Mouse (Mus musculus) thymus, postnatal 0 days (tissue): ENCODE measurements around the gene Nrxn2. TPM values are rescaled to one million over a fixed set of nuclear protein-coding genes. Genes with fewer than 3 reads are reported as not detected.

ENCODE experiments used
- DNase-seq: peaks from one replicate; pipeline ENCODE4 v3.0.0-alpha.2; 2015; ENCODE audit warnings: low spot score
- polyA plus RNA-seq: library from polyadenylated mRNA; unstranded; fragments of >200 nt; fragmentation: Nextera tagmentation; extraction: Ambion mirVana; gene quantifications from 2 replicates; pipeline ENCODE4 v1.2.1, GENCODE M21; 2015

The Nrxn2 gene
- polyA plus RNA-seq, 1 experiment from 2014 or later, result 0.10 TPM

GRCm38 (mm10) chr19:6390251-6390650, 28.3 kb upstream of the Nrxn2 start:
- no peak for DNase-seq

- peak; percentile 43 for DNase-seq
These were observed 25.7 kb upstream of the Nrxn2 start for GRCm38 (mm10) chr19:6392743-6393393.

GRCm38 (mm10) chr19:6393637-6394036, 24.9 kb upstream of the Nrxn2 start:
- DNase-seq, result no peak

GRCm38 (mm10) chr19:6396237-6396636, 22.3 kb upstream of the Nrxn2 start:
- no peak for DNase-seq

GRCm38 (mm10) chr19:6397582-6398249, 20.8 kb upstream of the Nrxn2 start:
- DNase-seq, result no peak

GRCm38 (mm10) chr19:6398447-6399284, 19.9 kb upstream of the Nrxn2 start:
- DNase-seq, result peak; percentile 91

- DNase-seq, result peak; percentile 95
These were observed 19.0 kb upstream of the Nrxn2 start, which contains the start of gene Rasgrp2 for GRCm38 (mm10) chr19:6399285-6400095. TSS of gene Rasgrp2 (plus strand) at chr19:6399340.

GRCm38 (mm10) chr19:6400096-6401086, 18.1 kb upstream of the Nrxn2 start:
- DNase-seq, result peak; percentile 77

- DNase-seq, result peak; percentile 84
These were observed 17.3 kb upstream of the Nrxn2 start for GRCm38 (mm10) chr19:6401131-6401815.

- DNase-seq, result no peak
These were observed 16.6 kb upstream of the Nrxn2 start for GRCm38 (mm10) chr19:6401951-6402350.

- DNase-seq, result no peak
These were observed 14.7 kb upstream of the Nrxn2 start for GRCm38 (mm10) chr19:6403869-6404268.

- no peak for DNase-seq
These were observed 13.1 kb upstream of the Nrxn2 start for GRCm38 (mm10) chr19:6405433-6405832.

- no peak for DNase-seq
These were observed 11.4 kb upstream of the Nrxn2 start for GRCm38 (mm10) chr19:6407109-6407508.

- no peak for DNase-seq
These were observed 10.6 kb upstream of the Nrxn2 start for GRCm38 (mm10) chr19:6407816-6408510.

- DNase-seq, result no peak
These were observed 9.8 kb upstream of the Nrxn2 start for GRCm38 (mm10) chr19:6408749-6409148.

GRCm38 (mm10) chr19:6409176-6409575, 9.4 kb upstream of the Nrxn2 start:
- DNase-seq, result no peak

- DNase-seq, result no peak
These were observed 8.6 kb upstream of the Nrxn2 start for GRCm38 (mm10) chr19:6409936-6410335.

- DNase-seq, result no peak
These were observed 5.7 kb upstream of the Nrxn2 start for GRCm38 (mm10) chr19:6412798-6413197.

GRCm38 (mm10) chr19:6415454-6415853, 3.1 kb upstream of the Nrxn2 start:
- DNase-seq, result no peak
